Mouse (Mus musculus): Measurements from ENCODE around the gene Acad12.

The Acad12 gene

DNA sequence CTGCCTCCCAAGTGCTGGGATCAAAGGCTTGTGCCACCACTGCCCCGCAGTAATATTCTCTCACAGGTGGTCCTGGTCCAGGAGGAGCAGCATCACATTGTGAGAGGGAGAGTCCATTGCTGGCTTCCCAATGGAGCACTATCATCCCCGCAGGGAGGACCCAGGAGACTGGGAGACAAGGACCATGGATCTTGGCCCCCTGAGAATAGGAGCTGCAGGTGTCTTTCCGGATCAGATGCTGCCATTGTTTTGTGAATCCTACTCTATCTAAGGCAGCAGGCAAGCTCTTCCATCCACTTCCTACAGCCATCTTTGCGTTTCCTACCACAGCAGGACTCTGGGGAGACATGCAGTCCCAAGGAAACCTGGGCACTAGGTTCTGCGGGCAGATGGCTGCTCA lies 33.0 kb downstream of the Acad12 start:
- in situ Hi-C loops (cut with MboI; ENCODE audit: low sequenced_read_pairs): no loop called here

DNA sequence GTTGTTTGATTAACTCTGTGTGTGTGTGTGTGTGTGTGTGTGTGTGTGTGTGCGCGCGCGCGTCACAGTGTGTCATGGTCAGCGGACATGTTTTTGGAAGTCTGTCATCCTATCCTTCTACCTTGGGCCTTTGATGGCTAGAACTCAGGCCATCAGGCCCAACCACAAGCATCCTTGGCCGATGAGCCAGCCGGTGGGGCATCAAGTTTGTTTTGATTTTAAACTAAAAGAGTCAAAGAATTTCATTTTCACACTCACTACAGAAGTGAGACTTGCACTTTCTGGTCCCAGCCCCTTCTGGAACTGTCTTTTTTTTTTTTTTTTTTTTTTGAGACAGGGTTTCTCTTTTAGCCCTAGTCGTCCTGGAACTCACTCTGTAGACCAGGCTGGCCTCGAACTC lies 33.7 kb downstream of the Acad12 start:
- in situ Hi-C loops (cut with MboI; ENCODE audit: low sequenced_read_pairs): no loop called here

DNA sequence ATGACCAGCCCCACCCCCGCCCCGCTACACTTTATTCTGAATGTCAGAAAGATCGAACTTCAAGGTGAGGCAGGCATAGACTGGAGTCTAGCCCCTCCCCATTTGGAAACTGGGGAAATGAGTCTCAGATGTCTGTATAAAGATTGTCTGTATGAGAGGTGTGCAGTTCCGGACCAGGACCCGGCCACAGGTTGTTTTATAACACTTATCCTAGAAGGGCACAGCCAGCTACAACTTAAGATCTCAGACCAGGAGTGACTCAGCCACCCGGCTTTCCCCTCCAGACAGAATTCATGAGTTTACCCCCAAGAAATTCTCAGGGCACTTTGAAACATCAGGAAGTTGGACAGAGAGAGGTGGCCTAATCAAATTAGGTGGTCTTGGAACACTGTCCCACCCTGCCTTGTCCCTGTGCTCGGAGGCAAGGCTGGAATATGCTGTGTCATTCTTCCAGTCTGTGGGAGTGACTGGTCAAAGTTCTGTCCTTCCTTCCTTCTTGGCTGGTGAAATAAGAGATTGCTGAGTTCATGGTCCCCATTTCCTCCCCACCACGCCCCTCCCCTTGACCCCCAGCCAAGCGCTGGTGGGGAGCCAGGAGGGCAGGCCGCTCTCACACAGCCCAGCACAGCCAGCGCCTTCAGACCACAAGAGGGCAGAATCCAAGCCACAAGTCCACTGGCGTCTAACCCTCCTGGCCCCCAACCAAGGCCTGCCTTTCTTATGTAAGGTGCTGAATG lies 34.8 kb downstream of the Acad12 start:
- in situ Hi-C loops (cut with MboI; ENCODE audit: low sequenced_read_pairs): no loop called here

DNA sequence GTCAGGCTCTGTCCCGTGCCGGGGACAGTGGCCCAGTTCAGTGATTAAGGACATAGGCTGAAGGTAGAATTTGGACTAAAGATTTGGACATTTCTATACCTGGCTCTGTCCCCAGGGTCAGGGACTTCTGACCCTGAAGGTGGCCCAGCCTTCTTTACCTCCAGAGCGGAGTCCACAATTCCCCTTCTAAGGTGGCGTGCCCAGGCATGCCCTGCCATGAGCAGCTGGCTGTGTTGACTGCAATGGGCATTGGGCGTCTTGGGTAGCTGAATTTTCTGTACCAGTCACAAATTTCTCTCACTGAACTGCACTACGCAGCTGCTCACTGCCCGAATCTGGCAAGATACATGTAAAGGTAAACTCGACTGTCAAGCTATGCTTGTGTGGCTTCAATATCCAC lies 36.8 kb downstream of the Acad12 start:
- in situ Hi-C loops (cut with MboI; ENCODE audit: low sequenced_read_pairs): no loop called here

DNA sequence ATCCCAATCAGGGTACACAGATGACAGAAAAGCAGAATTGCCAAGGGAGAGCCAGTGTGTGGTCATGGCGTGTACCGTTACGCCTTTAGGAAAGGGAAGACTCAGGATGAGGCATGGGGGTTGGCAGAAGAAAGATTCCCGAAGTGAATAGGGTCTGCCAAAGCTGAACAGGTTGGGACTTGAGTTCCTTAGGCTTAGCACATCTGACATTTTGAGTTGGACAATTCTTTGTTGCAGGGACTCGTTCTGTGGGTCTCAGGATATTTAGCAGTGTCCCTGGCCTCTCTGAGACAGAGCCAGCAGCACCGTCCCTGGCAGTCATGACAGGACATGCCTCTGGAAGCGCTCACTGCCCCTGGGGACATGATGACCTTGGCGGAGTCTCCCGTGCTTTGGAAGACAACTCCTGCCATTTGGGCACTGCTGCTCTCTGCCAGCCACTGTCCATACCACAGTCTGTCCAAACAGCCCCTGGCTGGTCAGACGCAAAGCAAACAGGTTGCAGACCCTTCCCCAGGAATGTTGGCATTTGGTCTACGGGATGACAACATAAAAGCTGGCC lies 41.7 kb downstream of the Acad12 start:
- in situ Hi-C loops (cut with MboI; ENCODE audit: low sequenced_read_pairs): no loop called here

DNA sequence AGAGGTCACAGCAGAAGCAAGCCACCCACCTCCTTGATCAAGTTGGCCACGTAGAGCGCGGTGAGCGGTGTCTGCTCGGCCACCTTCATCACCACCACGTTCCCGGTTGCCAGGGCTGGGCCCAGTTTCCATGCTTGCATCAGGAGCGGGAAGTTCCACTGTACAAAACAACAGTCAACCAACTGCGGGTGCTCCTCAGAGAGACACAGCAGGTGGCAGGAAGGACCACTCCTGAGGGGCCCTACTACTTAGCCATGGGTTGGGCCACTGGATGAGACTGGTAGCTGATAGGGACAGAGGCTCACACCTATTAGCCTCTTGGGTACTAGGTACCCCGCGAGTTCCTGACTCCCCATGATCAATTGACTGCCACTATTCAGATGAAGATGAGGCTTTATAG lies 42.9 kb downstream of the Acad12 start:
- in situ Hi-C loops (cut with MboI; ENCODE audit: low sequenced_read_pairs): no loop called here

DNA sequence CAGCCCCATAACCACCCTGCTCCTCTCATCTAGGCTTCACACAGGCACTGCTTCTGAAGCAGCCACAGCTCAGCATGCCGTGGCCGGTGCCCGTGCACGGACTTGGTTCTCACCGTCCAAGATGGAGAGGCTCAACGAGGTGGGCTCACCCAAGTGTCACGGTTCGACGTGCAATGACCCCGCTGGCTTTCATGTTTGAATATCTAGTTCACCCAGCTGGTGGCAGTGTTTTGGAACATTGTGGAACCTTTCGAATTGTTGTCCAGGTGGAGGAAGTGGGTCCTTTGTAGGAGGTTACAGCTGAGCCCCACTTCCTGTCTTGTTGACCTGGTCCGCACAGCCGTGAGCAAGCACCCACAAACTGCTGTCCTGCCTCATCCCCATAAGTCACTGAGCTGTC lies 44.6 kb downstream of the Acad12 start:
- in situ Hi-C loops (cut with MboI; ENCODE audit: low sequenced_read_pairs): no loop called here

DNA sequence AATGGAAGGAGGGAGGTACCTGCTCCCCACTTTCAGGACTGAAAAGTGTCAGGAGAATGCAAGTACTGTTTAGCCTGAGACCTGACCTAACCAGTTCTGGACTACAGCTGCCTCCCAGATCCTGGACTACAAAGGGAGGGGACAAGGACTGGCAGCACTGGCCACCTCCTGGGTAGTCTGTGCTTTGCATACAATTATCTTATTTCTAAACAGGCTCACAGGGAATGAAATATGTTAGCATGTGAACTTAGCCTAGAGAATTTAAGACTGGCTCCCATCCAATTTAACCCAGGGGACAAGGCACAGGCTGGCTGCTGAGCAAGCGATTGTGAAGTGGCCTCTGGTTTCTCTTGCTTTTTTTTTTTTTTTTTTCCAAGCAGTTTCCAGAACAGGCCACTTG lies 48.0 kb downstream of the Acad12 start:
- in situ Hi-C loops (cut with MboI; ENCODE audit: low sequenced_read_pairs): no loop called here

DNA sequence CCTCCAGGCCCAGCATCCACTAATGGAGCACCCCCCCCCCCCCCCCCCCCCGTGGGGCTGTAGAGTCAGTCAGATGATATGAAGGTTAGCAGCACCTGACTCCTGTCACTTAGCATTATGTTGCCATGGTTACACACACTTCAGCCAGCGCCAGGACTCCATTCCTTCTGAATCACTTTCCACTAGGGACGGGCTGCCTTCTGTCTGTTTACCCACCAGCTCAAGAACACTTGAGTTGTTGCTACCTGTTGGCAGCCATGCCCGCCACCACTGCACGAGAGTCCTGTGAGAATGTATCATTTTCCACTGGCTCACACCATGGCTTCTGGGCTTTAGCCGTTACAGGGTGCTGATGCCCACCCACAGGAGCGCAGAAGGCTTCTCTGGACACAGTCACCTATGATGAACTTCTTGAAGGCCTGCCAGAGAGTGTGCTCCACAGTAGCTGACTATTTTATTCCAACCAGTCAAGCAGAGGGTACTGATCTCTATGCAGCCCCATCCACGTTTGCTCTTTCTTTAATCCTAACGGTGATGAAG lies 48.8 kb downstream of the Acad12 start:
- in situ Hi-C loops (cut with MboI; ENCODE audit: low sequenced_read_pairs): no loop called here

DNA sequence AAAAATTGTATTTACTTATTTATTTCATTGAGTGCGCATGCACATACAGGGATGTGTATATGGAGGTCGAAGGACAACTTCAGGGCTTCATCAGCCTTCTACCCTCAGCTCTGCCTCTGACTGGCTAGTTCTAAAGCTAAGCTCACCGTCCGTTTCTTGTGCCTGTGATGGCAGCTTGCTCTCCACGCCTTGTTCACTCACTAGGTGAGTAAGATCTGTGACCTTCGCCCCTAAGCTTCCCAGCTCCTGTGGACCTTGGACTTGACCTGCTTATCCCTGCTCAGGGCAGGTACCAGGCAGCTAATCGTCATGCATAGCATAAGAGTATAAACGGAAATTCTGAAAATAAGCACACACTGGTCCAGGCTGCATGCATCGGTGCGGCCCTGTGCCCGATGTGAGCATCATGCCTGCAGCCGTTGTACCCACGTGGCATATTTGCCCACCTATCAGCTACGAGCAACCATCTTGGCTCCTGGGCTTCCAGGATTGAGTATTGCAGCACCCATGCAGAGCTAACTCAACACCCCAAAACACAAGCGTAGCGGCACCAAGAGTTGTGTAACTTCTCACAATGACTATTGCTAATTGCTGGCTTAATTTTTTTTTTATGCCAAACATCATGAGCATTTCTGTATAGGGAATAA lies 52.6 kb downstream of the Acad12 start:
- in situ Hi-C loops (cut with MboI; ENCODE audit: low sequenced_read_pairs): no loop called here

DNA sequence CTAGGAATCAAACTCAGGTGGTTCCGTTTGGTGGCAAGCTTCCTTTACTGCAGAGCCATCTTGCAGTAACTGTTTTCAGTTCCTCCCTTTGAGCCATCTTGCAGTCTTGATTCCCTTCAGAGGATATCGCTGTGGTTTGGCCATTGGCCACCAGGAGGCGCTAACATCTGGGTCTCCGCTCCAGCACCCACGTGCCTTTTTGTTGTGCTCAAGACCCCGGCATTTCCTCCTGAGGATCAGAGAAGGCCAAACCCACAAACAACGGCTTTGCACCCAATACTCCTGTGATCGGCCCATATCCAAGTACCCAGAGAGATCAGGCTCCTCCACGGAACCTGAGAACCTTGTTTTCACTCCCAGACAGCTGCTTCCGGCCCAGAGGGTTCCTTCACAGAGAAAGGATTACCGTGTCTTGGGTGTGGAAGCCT lies 54.3 kb downstream of the Acad12 start:
- in situ Hi-C loops (cut with MboI; ENCODE audit: low sequenced_read_pairs): no loop called here

DNA sequence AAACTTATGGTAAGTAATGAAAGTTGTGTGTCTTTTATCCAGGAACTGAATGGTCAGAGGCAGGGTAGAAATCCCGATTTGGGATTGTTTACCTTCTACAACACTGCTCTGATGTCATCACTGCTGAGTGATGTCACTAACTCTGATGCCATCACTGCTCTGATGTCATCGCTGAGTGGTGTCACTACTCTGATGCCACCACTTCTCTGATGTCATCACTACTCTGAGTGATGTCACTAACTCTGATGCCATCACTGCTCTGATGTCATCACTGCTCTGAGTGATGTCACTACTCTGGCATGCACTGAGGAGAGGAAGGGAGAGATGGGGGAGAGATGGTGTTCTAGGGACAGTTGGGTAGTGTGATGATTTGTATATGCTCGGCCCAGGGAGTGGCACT lies 56.3 kb downstream of the Acad12 start:
- in situ Hi-C loops (cut with MboI; ENCODE audit: low sequenced_read_pairs): no loop called here

DNA sequence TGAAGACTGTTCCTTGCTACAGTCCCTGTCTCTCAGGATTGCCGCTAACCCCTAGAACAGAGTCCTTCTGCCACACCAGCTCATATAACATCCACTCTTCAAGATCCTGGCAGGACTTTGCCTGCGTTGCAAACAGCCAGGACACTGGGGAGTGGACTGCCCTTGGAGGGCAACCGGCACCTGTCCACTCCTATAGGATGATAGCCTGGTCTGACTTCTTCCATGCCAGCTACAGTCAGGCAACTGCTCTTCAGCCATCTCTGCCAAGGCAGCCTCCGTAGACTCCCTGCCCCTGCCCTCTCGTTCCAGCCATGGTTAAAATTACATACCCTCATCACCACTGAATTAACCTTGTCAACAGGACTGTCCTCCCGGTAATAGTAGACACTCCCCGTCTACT lies 69.5 kb downstream of the Acad12 start:
- in situ Hi-C loops (cut with MboI; ENCODE audit: low sequenced_read_pairs): no loop called here

DNA sequence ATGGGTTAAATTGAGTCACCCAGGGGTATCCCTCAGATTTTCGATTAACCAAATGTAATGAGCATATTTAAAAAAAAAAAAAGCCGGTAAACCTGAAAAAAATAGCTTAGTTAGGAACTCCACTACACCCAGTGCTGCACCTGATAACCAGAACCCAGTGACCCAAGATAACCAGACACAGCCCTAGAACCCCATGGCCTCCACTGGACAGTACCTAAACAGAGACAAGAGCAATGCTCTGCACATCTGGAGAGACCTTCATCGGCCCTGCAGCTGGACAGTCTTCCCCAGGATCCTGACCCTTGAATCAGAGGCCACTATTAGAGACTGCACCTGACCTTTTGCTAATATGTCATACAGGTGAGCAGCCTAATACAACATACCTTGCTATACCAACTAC lies 71.7 kb downstream of the Acad12 start:
- in situ Hi-C loops (cut with MboI; ENCODE audit: low sequenced_read_pairs): no loop called here
